Mouse (Mus musculus) gastrocnemius, postnatal 14 days (tissue): ENCODE results near the gene Ryr1. TPM values are rescaled to one million over a fixed set of nuclear protein-coding genes. Genes with fewer than 3 reads are reported as not detected.
"Not testable (repeated sequence)": the region's sequence is repeated elsewhere in the genome, so short reads cannot be mapped to it uniquely, and the experiment has no call there.

Source experiments
- DNase-seq: peaks from one replicate; pipeline ENCODE4 v3.0.0; 2021; ENCODE audit warnings: mixed read lengths
- intact Hi-C: fragments of 180-260 bp; cut with DNase I; formaldehyde crosslinking; loops from one replicate; pipeline ENCODE4 v1.15.1; 2025; ENCODE audit warnings: low total_unique reads
- total RNA-seq, 2 experiments: library from RNA; stranded (reverse); gene quantifications; 2 replicates each; pipeline ENCODE4 v1.2.3; 2021

The Ryr1 gene
- total RNA-seq, 2 experiments from 2014 or later = 746 to 901 TPM

GRCm38 (mm10) chr7:29151486-29151885 lies 26.5 kb upstream of the Ryr1 start:
- intact Hi-C loops = no loop called here
- no peak for DNase-seq

DNA sequence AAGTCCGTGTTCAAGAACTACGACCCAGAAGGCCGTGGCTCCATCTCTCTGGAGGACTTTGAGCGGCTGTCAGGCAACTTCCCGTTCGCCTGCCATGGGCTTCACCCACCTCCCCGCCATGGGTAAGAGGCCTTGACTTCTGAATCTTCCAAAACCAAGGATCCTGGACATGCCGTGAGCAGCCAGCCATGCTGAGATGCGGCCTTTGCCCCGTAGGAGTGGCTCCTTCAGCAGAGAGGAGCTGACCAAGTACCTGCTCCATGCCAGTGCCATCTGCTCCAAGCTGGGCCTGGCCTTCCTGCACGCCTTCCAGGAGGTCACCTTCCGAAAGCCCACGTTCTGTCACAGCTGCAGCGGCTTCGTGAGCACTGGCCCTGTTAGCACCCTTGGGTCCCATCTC lies 23.8 kb upstream of the Ryr1 start:
- no peak for DNase-seq
- intact Hi-C loops = no loop called here

- no peak for DNase-seq
- intact Hi-C loops = no loop called here
Measured at GRCm38 (mm10) chr7:29146625-29147367, 21.8 kb upstream of the Ryr1 start.

GRCm38 (mm10) chr7:29144006-29144405 lies 19.0 kb upstream of the Ryr1 start:
- DNase-seq = no peak
- intact Hi-C loops = no loop called here

GRCm38 (mm10) chr7:29141416-29141815 lies 16.4 kb upstream of the Ryr1 start:
- intact Hi-C loops = no loop called here
- no peak for DNase-seq

GRCm38 (mm10) chr7:29139237-29139636 lies 14.3 kb upstream of the Ryr1 start:
- DNase-seq, intact Hi-C loops: not testable (repeated sequence)

- no peak for DNase-seq
- intact Hi-C loops = no loop called here
Measured at GRCm38 (mm10) chr7:29137429-29137828, 12.4 kb upstream of the Ryr1 start.

GRCm38 (mm10) chr7:29134693-29135386 lies 9.9 kb upstream of the Ryr1 start, which contains the start of gene Rasgrp4:
TSS of gene Rasgrp4 (plus strand) at chr7:29134851.
- peak; percentile 19 for DNase-seq
- intact Hi-C loops = loop anchor here (5.0 kb wide), 2 partner anchors 97 to 162 kb away; partner anchors contain the start of gene Kcnk6

DNA sequence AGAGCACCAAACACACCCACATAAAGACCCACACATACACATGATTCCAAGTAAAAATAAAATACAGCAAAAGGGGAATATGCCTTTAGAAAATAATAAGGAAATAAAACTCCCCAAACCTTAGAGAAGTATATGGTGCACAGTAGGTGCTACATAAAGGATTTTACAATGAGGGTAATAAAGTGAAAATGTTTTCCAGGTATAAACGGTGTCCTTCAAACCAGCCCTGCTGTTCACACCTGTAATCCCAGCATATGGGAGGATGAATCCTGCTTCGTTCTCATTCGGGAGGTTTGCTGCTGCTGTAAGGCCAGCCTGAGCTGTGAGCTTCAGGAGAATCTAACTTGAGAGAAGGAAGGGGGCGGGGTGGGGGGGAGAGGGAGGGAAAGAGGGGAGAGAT lies 9.3 kb upstream of the Ryr1 start:
- intact Hi-C loops = loop anchor here (5.0 kb wide), 2 partner anchors 98 to 163 kb away; partner anchors contain the start of gene Kcnk6
- DNase-seq = no peak

DNA sequence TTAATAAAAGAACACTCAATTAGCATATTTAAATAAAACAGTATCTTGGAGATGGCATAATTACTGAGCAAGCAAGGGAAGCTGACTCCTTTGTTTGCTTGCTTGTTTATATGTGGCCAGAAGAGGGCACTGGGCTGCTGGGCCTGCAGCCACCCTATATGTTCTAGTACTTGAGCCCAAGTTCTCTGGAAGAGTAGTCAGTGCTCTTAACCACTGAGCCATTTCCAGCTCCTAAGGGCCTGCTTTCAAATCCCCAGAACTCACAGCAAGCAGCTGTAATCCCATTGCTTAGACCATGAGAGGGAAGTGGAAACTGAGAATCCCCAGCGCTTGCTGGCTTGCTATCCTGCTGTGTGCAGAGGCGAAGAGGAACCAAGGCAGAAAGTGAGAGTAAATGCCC lies 3.7 kb upstream of the Ryr1 start:
- intact Hi-C loops = no loop called here
- no peak for DNase-seq

DNA sequence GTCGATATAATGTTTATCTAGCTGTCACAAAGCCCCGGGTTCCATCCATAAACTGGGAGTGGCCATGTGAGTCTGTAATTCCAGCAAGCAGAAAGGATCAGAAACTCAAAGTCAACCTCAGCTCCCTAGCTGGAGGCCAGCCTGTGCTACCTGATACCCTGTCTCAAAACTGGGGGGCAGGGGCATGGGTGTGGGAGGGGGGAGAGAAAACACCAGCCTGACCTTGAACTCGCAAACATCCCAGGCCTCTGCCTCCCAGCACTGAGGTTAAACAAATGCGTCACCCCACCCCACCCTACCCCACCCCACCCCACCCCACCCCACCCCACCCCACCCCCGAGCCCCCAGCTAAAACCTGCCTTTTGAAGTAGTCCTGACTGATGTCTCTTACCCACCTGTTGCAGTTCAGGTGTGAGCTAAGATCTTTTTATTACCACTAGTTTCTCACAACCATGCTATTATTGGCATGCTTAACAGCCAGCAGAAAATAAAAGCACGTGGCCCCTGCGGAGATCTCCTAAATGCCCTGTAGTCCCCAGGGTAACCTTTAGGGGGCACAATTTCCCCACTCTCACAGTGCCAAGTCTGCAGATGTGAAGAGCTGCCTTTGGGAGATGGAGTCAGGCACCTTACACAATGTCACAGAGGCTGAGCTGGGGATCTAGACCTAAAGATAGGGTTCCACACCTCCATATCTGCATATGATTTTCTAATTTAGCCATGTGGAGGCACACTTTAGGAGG lies 1.4 kb upstream of the Ryr1 start:
- intact Hi-C loops = no loop called here
- peak; percentile 53 for DNase-seq

DNA sequence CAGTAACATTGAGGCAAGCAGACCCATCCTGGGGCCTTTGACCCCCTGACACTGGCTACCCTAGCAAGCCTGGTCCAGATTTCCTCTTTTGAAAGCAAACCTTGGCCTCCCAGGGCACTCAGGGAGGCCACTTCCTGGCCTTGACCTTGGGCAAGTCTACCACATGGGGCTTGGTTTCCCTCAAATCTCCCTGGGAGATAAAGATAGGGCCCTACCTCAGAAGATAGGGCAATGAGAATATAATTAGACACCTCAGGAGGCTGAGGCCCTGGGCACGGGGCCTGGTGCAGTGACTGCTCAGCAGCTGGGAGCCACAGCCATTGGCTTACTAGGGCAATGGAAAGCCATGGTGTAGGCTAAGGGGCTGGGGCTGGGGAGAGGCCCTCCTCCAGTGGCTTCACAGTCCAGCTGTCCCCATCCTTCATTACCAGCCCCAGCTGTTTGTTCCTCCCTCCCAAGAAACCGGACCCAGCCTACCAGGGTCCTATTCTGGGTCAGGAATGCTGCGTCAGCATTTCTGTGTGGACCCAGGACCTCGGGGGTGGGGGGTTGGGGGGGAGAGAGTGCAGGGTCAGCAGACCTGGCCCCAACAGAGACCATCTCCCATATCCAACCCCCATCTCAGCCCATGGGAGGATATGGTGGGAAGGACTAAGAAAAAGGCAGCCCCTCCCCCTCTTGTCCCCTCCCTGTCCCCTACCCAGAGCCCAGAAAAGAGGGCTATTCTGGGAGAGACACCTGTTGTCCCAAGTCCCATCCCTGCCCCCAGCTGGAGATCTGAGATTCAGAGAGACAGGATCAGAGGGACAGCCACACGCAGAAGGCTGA lies 1.2 kb downstream of the Ryr1 start:
- peak; percentile 78 for DNase-seq
- intact Hi-C loops = no loop called here

- no peak for DNase-seq
- intact Hi-C loops = no loop called here
Measured at GRCm38 (mm10) chr7:29122821-29123220, 2.2 kb downstream of the Ryr1 start.

DNA sequence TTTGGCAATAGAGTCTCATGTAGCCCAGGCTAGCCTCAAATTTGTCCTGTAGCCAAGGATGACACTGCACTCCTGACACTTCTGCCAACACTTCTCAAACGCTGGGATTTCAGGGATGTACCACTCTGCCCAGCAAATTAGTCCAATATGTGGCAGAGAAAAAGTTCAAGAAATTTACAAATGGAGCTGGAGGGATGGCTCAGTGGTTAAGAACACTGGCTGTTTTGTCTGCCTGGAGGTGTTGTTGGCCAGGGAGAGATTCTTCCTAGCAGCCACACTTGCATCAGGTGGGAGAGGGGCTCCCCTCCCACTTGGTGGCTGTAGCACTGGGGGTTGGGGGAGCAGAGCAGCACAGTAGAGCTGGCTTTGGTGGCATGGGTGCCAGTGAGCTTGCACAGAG lies 5.5 kb downstream of the Ryr1 start:
- intact Hi-C loops = no loop called here

DNA sequence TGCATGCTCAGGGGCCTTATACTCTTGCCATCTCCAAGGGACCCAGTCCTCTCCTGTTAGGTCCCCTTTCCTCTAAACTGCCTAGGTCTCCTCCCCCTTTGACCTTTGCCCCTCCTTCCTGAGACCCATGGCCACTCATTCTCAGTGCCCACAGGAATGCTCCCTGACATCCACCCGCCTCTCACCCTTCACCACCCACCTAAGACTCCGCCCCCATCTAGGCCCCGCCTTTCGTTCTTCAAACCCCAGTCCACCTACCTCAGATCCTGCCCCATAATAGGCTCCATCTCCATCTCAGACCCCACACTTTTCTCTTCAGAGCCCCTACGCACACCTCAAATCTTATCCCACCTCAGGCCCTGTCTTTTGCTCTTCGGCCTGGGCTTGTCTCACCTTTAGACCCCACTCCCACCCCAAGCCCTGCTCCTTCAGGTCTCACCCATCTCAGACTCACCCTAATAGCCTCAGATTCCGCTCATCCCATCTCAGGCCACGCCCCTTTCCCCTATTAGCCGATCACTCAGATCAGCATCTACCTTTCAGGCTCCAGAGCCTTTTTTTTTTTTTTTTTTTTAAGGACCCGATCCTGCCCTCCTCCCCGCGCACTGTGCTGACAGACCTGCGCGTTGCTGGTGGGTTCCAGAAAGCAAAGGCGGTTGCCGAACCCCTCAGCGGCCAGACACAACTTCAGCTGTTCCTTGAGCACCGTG lies 6.7 kb downstream of the Ryr1 start:
- no peak for DNase-seq
- intact Hi-C loops = no loop called here

More for the DNA sequence above, 5.5 kb downstream of the Ryr1 start:
- no peak for DNase-seq

GRCm38 (mm10) chr7:29108992-29109955 lies 15.7 kb downstream of the Ryr1 start:
- intact Hi-C loops = no loop called here
- DNase-seq = peak; percentile 59

- intact Hi-C loops = no loop called here
- no peak for DNase-seq
Measured at GRCm38 (mm10) chr7:29101286-29102017, 23.5 kb downstream of the Ryr1 start.
